Comparison of ENCODE assay signal across 20 mouse cellular contexts in the genomic region with DNA sequence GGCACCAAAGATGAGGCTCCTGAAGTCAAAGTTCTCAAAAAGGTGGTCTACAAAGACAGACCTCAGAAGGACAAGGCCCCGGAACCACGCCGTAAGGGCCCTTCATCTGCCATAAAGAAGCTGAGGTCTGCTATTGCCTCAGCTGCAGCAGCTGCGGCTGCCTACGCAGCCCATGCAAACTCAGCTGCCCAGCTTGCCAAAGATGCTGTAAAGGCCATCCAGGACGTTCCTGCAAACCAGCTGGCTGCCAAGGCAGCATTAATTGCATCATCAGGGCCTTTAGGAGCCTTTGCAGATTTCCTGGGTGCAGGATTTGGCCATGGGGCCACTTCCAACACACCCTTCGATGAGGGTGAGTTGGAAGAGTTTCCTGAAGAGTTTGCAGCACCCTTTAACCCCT. TPM values are rescaled to one million over a fixed set of nuclear protein-coding genes. Genes with fewer than 3 reads are reported as not detected.
A peak's percentile ranks its signal among the peaks of the same experiment; 100 is the strongest.
DNase-seq lines count a peak whose midpoint lies in the region; ATAC-seq lines count a peak whose summit lies in the region.
"Had no signal": no experiment of that assay in that cellular context is flagged by ENCODE, and none has a peak within 500 bp of the region (broad histone marks: within the 10 kb centered on the region; RNA-seq: fewer than 3 reads in every experiment).

No protein-coding gene starts in this region.

- H3K27ac ChIP-seq in heart, embryonic 16.5 days (ENCODE audit: low read length): peak overlapping the region; percentile 30; the same call in 1 of the 2 replicates
- H3K27ac ChIP-seq: embryonic facial prominence, embryonic 10.5 days; hindbrain, embryonic 12.5 days; liver, embryonic 13.5 days had no signal

- no peaks in the 10 kb centered on the region for H3K9me3 ChIP-seq in heart, embryonic 16.5 days (replicated peaks; ENCODE audit: control insufficient read depth, low read length)
- H3K9me3 ChIP-seq: embryonic facial prominence, embryonic 10.5 days; hindbrain, embryonic 12.5 days; liver, embryonic 13.5 days had no signal

- no peak for ATAC-seq in heart, embryonic 16.5 days (replicated peaks; ENCODE audit: extremely low read depth, insufficient read depth, low FRiP score)
- no peak for ATAC-seq in CD4-positive, CD25-positive, alpha-beta regulatory T cell, adult 4 months
- ATAC-seq: activated CD4-positive, CD25-positive, alpha-beta regulatory T cell, adult 4 months had no signal

- H3K4me1 ChIP-seq in heart, embryonic 16.5 days (ENCODE audit: control insufficient read depth, insufficient read depth, low read length): no peaks in the 10 kb centered on the region
- H3K4me1 ChIP-seq: hindbrain, embryonic 12.5 days; liver, embryonic 13.5 days had no signal

- no peak overlapping the region for H3K4me3 ChIP-seq in heart, embryonic 16.5 days (ENCODE audit: low read length)
- H3K4me3 ChIP-seq: embryonic facial prominence, embryonic 10.5 days; hindbrain, embryonic 12.5 days; liver, embryonic 13.5 days had no signal

- intact Hi-C loops in heart, postnatal 36 days (cut with DNase I): no loop called here

- no peaks in the 10 kb centered on the region for H3K27me3 ChIP-seq in heart, embryonic 16.5 days (ENCODE audit: control insufficient read depth, insufficient read depth, low read length)
- H3K27me3 ChIP-seq: hindbrain, embryonic 12.5 days had no signal

- H3K4me2 ChIP-seq in heart, embryonic 16.5 days (ENCODE audit: low read depth, low read length): no peak overlapping the region
- H3K4me2 ChIP-seq: hindbrain, embryonic 12.5 days; liver, embryonic 13.5 days had no signal

- DNase-seq in heart, postnatal 36 days: no peak
- DNase-seq in NIH3T3 (ENCODE audit: low read depth): peak; percentile 66
- DNase-seq in adrenal gland, postnatal 36 days: peak; percentile 39 to 69
- DNase-seq in lung, postnatal 14 days: peak; percentile 23
- no peak for DNase-seq in layer of hippocampus, adult 8-10 months (ENCODE audit: low spot score in 2 of 2)
- no peak for DNase-seq in cerebellum, postnatal 4 days (ENCODE audit: low spot score in 2 of 2)
- DNase-seq: cerebellum, adult 9-11 months; kidney, postnatal 14 days; liver, embryonic 13.5 days; retina, postnatal 1 day; spleen, adult 18-20 months; thymus, adult 2 months had no signal

- 78% methylated on average over 7 of the region's 7 CpGs for WGBS in heart, embryonic 16.5 days

- H3K36me3 ChIP-seq in heart, embryonic 16.5 days (ENCODE audit: control insufficient read depth, insufficient read depth): no peaks in the 10 kb centered on the region
- H3K36me3 ChIP-seq: embryonic facial prominence, embryonic 10.5 days; hindbrain, embryonic 12.5 days; liver, embryonic 13.5 days had no signal

- H3K9ac ChIP-seq in heart, embryonic 16.5 days (ENCODE audit: low read length): no peak overlapping the region
- H3K9ac ChIP-seq: hindbrain, embryonic 12.5 days; liver, embryonic 13.5 days had no signal

RNA-seq across cellular contexts. Expression of a gene that starts 15.1 kb away (rescaled TPM):
- polyA plus RNA-seq in heart, embryonic 16.5 days (2015; fragmentation: Nextera tagmentation; extraction: Ambion mirVana): 0.26 and 0.49 TPM in 2 replicates
- not detected for total RNA-seq in heart, postnatal 36 days (2021)
- not detected for total RNA-seq in adrenal gland, postnatal 36 days (2021)
- not detected for total RNA-seq in layer of hippocampus, adult 8-10 months (2022)
- 1 to 10 TPM in 1 of 2 experiments, under 1 TPM in 1; 0.68 to 1.3 TPM for polyA plus RNA-seq in CD4-positive, CD25-positive, alpha-beta regulatory T cell, adult 4 months (2017; shearing (Covaris generic))
- total RNA-seq: layer of hippocampus, postnatal 14 days; left cerebral cortex, postnatal 36 days; megakaryocyte, adult 5-6 weeks had no signal
- polyA plus RNA-seq: liver, embryonic 13.5 days had no signal

RNA-seq across cellular contexts. Expression of a gene that starts 29.8 kb away (rescaled TPM):
- polyA plus RNA-seq in heart, embryonic 16.5 days (2015; fragmentation: Nextera tagmentation; extraction: Ambion mirVana): 25.6 and 27.3 TPM in 2 replicates
- 10 to 100 TPM; 20.0 to 21.6 TPM for total RNA-seq in heart, postnatal 36 days (2021)
- total RNA-seq in adrenal gland, postnatal 36 days (2021): 10 to 100 TPM; 29.2 to 36.1 TPM
- total RNA-seq in layer of hippocampus, adult 8-10 months (2022): 10 to 100 TPM; 76.3 to 89.8 (median 82.7) TPM
- polyA plus RNA-seq in CD4-positive, CD25-positive, alpha-beta regulatory T cell, adult 4 months (2017; shearing (Covaris generic)): 10 to 100 TPM; 19.3 to 21.6 TPM

RNA-seq across cellular contexts. Expression of a gene that starts 35.7 kb away (rescaled TPM):
- 128 and 132 TPM in 2 replicates for polyA plus RNA-seq in heart, embryonic 16.5 days (2015; fragmentation: Nextera tagmentation; extraction: Ambion mirVana)
- 100 to 1,000 TPM; 154 to 155 TPM for total RNA-seq in heart, postnatal 36 days (2021)
- total RNA-seq in adrenal gland, postnatal 36 days (2021): 10 to 100 TPM; 72.9 to 79.3 TPM
- 100 to 1,000 TPM; 204 to 222 (median 214) TPM for total RNA-seq in layer of hippocampus, adult 8-10 months (2022)
- 10 to 100 TPM; 35.2 to 58.5 TPM for polyA plus RNA-seq in CD4-positive, CD25-positive, alpha-beta regulatory T cell, adult 4 months (2017; shearing (Covaris generic))

Comparison
In these comparisons a context has a peak if more than half of its experiments do, and no peak if none do; other contexts are left out.
1. DNase-seq: peak in NIH3T3 (single experiment), adrenal gland, postnatal 36 days (2 of 2) and lung, postnatal 14 days (single experiment); none in heart, postnatal 36 days (0 of 2), layer of hippocampus, adult 8-10 months (0 of 2) and cerebellum, postnatal 4 days (0 of 2).